Mouse (Mus musculus) naive thymus-derived CD4-positive, alpha-beta T cell, adult 2 months (primary cell): ENCODE measurements around the gene Rgs8.

Source experiments
- DNase-seq: peaks from one replicate; pipeline ENCODE4 v3.0.0-alpha.2; 2011; ENCODE audit warnings: low read depth

Rgs8 gene

DNA sequence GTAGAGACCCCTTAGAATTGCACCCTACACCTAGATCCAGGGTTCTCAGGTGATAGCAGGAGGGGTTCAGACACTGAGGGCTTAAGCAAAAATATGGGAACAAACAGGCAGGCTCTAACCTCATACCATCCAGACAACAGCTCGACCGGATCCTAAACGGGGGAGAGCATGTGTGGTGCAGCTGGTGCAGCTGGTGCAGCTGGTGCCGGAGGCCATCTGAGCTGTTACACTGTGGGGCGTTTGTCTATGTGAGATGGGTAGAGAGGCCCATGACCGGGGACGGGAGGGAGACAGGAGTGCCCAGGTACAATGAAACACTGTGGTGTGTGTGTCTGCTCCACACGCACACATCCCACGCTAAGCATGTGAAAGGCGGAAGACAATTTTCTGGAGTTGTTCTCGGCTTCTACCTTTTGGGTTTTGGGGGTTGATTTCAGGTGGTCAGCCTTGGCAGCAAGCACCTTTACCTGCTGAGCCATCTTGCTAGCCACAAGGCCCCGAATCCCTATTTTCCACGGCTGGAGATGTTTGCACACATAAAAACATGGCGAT is 93.4 kb downstream of the Rgs8 start:
- DNase-seq, result peak; percentile 21

DNA sequence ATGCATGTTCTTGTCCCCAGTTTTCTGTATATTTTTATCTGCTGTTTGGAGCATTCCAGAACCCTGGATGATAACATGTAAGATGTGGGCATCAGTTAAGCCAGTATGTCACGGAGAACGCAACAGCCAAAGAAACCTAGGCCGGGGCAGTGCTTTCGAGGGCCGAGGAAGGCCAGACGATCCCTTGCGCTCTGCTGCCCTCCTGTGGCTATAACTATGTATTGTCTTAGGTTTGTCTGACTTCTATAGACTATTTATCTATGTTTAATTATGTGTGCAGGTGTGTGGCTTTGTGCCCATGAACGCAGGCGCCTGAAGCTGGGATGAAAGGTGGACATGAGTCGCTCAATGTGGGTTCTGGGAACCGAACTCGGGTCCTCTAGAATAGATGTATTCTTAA is 93.9 kb downstream of the Rgs8 start:
- peak; percentile 87 for DNase-seq

- no peak for DNase-seq
These were observed 95.2 kb downstream of the Rgs8 start for GRCm38 (mm10) chr1:153747861-153748530.

DNA sequence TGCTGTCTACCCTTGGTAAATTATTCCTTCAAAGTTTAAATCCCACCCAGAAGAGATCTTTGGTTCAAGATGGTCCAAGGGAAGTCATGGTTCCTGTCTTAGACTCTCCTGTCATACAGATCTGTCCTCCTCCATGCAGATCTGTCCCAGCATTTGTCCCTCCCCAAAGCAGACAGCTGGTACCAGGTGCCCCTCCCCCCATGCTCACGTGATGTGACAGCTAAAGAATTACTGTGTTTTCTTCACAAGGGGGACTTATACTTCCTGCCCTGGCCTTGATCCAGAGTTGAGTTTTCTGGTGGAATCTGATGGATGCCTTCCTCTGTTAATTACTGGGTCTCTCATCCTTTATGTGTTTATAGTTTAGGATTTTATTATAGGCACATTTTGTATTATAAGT is 95.7 kb downstream of the Rgs8 start:
- DNase-seq, result peak; percentile 82

- peak; percentile 92 for DNase-seq
These were observed 96.5 kb downstream of the Rgs8 start, which contains the start of gene Rnasel for GRCm38 (mm10) chr1:153749211-153749801. Gene Rnasel, plus strand, starts transcription at chr1:153749426.
